Mouse (Mus musculus): ENCODE measurements around the gene Ephb3. TPM values are rescaled to one million over a fixed set of nuclear protein-coding genes. Genes with fewer than 3 reads are reported as not detected.

Gene Ephb3
- polyA plus RNA-seq, 1 experiment from 2014 or later = 16.3 TPM

GRCm38 (mm10) chr16:21175236-21175635 is 29.3 kb upstream of the Ephb3 start:
- TF ChIP-seq CTCF (IDR thresholded peaks at IDR 0.05) (no peak), EP300 (IDR thresholded peaks at IDR 0.05) (no peak)
- DNase-seq (ENCODE audit: low spot score) (no peak), ATAC-seq (no peak)
- Histone ChIP-seq H3K4me1 (ENCODE audit: insufficient read depth, low read depth, low read length) (no peaks in the 10 kb centered on the region), H3K9me3 (ENCODE audit: low read length) (no peaks in the 10 kb centered on the region), H3K4me3 (ENCODE audit: low read depth, low read length) (no peak overlapping the region), H3K27me3 (replicated peaks; ENCODE audit: insufficient read depth, low read length) (no peaks in the 10 kb centered on the region), H3K27ac (ENCODE audit: low read length) (no peak overlapping the region), H3K9ac (replicated peaks; ENCODE audit: low read depth) (no peak overlapping the region), H3K36me3 (ENCODE audit: insufficient read depth, low read length) (no peaks in the 10 kb centered on the region), H3K4me2 (replicated peaks; ENCODE audit: low read depth, low read length) (no peak overlapping the region)
- 0% methylated on average over 1 of the region's 1 CpGs for WGBS

GRCm38 (mm10) chr16:21182108-21182507 is 22.4 kb upstream of the Ephb3 start:
- H3K4me3 ChIP-seq (ENCODE audit: low read depth, low read length) = no peak overlapping the region
- no peaks in the 10 kb centered on the region for H3K27me3 ChIP-seq (replicated peaks; ENCODE audit: insufficient read depth, low read length)
- DNase-seq (ENCODE audit: low spot score) (no peak), ATAC-seq (no peak)
- H3K36me3 ChIP-seq (ENCODE audit: insufficient read depth, low read length) = no peaks in the 10 kb centered on the region
- H3K4me2 ChIP-seq (replicated peaks; ENCODE audit: low read depth, low read length) = no peak overlapping the region
- H3K27ac ChIP-seq (ENCODE audit: low read length) = no peak overlapping the region
- 52% methylated on average over 1 of the region's 1 CpGs for WGBS
- no peak overlapping the region for H3K9ac ChIP-seq (replicated peaks; ENCODE audit: low read depth)
- H3K9me3 ChIP-seq (ENCODE audit: low read length) = no peaks in the 10 kb centered on the region
- no peaks in the 10 kb centered on the region for H3K4me1 ChIP-seq (ENCODE audit: insufficient read depth, low read depth, low read length)
- TF ChIP-seq EP300 (IDR thresholded peaks at IDR 0.05) = no peak
- TF ChIP-seq CTCF (IDR thresholded peaks at IDR 0.05) = no peak

- Histone ChIP-seq H3K9me3 (ENCODE audit: low read length) (no peaks in the 10 kb centered on the region), H3K4me2 (replicated peaks; ENCODE audit: low read depth, low read length) (no peak overlapping the region), H3K4me3 (ENCODE audit: low read depth, low read length) (no peak overlapping the region), H3K9ac (replicated peaks; ENCODE audit: low read depth) (no peak overlapping the region), H3K27me3 (replicated peaks; ENCODE audit: insufficient read depth, low read length) (no peaks in the 10 kb centered on the region), H3K27ac (ENCODE audit: low read length) (no peak overlapping the region), H3K4me1 (ENCODE audit: insufficient read depth, low read depth, low read length) (no peaks in the 10 kb centered on the region), H3K36me3 (ENCODE audit: insufficient read depth, low read length) (no peaks in the 10 kb centered on the region)
- ATAC-seq (no peak), DNase-seq (ENCODE audit: low spot score) (no peak)
- TF ChIP-seq CTCF (IDR thresholded peaks at IDR 0.05) (no peak), EP300 (IDR thresholded peaks at IDR 0.05) (no peak)
These were observed 19.9 kb upstream of the Ephb3 start for GRCm38 (mm10) chr16:21184697-21185096.

- no peak for TF ChIP-seq EP300 (IDR thresholded peaks at IDR 0.05)
- no peak for TF ChIP-seq CTCF (IDR thresholded peaks at IDR 0.05)
- Histone ChIP-seq H3K36me3 (ENCODE audit: insufficient read depth, low read length) (no peaks in the 10 kb centered on the region), H3K27ac (ENCODE audit: low read length) (no peak overlapping the region), H3K9me3 (ENCODE audit: low read length) (no peaks in the 10 kb centered on the region), H3K27me3 (replicated peaks; ENCODE audit: insufficient read depth, low read length) (no peaks in the 10 kb centered on the region), H3K9ac (replicated peaks; ENCODE audit: low read depth) (no peak overlapping the region), H3K4me2 (replicated peaks; ENCODE audit: low read depth, low read length) (no peak overlapping the region), H3K4me3 (ENCODE audit: low read depth, low read length) (no peak overlapping the region), H3K4me1 (ENCODE audit: insufficient read depth, low read depth, low read length) (no peaks in the 10 kb centered on the region)
- no peak for DNase-seq (ENCODE audit: low spot score)
- 31% methylated on average over 7 of the region's 7 CpGs for WGBS
- no peak for ATAC-seq
These were observed 17.0 kb upstream of the Ephb3 start for GRCm38 (mm10) chr16:21187568-21187967.

GRCm38 (mm10) chr16:21188345-21188744 is 16.2 kb upstream of the Ephb3 start:
- 71% methylated on average over 3 of the region's 3 CpGs for WGBS
- H3K27ac ChIP-seq (ENCODE audit: low read length) = no peak overlapping the region
- H3K4me2 ChIP-seq (replicated peaks; ENCODE audit: low read depth, low read length) = no peak overlapping the region
- no peaks in the 10 kb centered on the region for H3K27me3 ChIP-seq (replicated peaks; ENCODE audit: insufficient read depth, low read length)
- TF ChIP-seq CTCF (IDR thresholded peaks at IDR 0.05) = peak; percentile 44
- no peak for TF ChIP-seq EP300 (IDR thresholded peaks at IDR 0.05)
- no peaks in the 10 kb centered on the region for H3K4me1 ChIP-seq (ENCODE audit: insufficient read depth, low read depth, low read length)
- ATAC-seq (no peak), DNase-seq (ENCODE audit: low spot score) (no peak)
- H3K36me3 ChIP-seq (ENCODE audit: insufficient read depth, low read length) = no peaks in the 10 kb centered on the region
- H3K4me3 ChIP-seq (ENCODE audit: low read depth, low read length) = no peak overlapping the region
- H3K9me3 ChIP-seq (ENCODE audit: low read length) = no peaks in the 10 kb centered on the region
- no peak overlapping the region for H3K9ac ChIP-seq (replicated peaks; ENCODE audit: low read depth)

- Histone ChIP-seq H3K4me3 (ENCODE audit: low read depth, low read length) (no peak overlapping the region), H3K9me3 (ENCODE audit: low read length) (no peaks in the 10 kb centered on the region), H3K27ac (ENCODE audit: low read length) (no peak overlapping the region), H3K27me3 (replicated peaks; ENCODE audit: insufficient read depth, low read length) (no peaks in the 10 kb centered on the region), H3K9ac (replicated peaks; ENCODE audit: low read depth) (no peak overlapping the region), H3K36me3 (ENCODE audit: insufficient read depth, low read length) (no peaks in the 10 kb centered on the region), H3K4me2 (replicated peaks; ENCODE audit: low read depth, low read length) (no peak overlapping the region), H3K4me1 (ENCODE audit: insufficient read depth, low read depth, low read length) (no peaks in the 10 kb centered on the region)
- TF ChIP-seq CTCF (IDR thresholded peaks at IDR 0.05) = no peak
- TF ChIP-seq EP300 (IDR thresholded peaks at IDR 0.05) = no peak
- DNase-seq (ENCODE audit: low spot score) (no peak), ATAC-seq (no peak)
- WGBS = 74% methylated on average over 14 of the region's 14 CpGs
These were observed 13.0 kb upstream of the Ephb3 start for GRCm38 (mm10) chr16:21191569-21191968.
